Mouse (Mus musculus): ENCODE measurements at regions not wholly inside any gene's neighbourhood (a gene's known extent, or its start where the extent isn't known, plus 50 kb on each side); places are given as distances from the start of the nearest gene placed in this dataset.
"Not testable (repeated sequence)": the region's sequence is repeated elsewhere in the genome, so short reads cannot be mapped to it uniquely, and the experiment has no call there.

DNA sequence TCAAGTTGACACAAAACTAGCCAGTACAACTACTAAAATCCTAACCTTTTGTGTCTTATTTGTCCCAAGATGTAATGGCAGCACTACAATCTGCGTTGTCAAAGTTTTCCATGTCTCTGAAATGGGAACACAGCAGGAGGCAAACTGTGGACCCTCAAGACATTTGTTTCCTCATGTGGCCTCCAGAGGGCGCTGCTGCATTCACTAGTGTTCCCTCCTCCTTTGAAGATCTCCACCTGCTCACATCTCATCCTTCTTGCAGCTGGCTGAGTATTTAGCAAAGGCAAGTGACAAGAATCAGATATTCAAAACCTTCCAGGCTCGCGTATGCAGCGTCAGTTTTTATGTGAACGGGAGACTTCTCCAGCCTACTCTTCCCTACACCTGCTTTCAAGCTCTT is 663.3 kb downstream of the Dad1 start:
- not testable (repeated sequence) for DNase-seq (ENCODE audit: low read depth)

DNA sequence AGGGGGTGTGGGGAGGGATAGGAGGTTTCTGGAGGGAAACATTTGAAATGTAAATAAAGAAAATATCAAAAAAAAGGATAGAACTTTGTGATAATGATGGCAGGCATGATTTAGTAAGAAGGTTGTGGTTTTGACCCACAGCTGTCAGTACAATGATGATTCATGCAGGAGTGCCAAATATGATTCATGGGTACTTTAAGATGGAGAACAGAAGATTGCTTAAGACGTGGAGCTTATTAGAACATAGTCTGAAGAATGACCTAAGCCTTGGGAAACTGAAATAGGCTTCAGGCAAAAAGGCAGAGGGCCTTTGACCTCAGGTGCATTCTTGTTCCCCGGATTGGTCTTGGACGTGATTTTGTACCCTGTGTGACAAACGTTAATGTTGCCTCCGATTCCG is 671.4 kb downstream of the Dad1 start:
- DNase-seq (ENCODE audit: low read depth) = not testable (repeated sequence)

DNA sequence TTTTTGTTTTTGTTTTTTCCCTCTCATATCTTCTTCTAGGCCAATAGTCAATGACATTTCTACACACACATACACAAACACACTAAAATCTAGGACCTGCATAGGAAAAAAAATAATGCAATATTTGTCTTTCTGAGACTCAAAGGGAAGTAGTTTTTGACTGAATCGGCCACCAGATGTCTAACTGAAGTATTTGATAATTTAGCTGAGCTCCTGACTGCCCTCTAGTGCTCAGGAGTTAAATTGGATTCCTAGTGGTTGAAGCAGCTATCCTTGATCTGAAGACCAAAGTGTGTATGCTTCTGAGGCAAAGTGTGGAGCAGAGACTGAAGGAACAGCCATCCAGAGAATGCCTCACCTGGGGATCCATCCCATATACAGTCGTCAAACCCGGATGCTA is 672.2 kb downstream of the Dad1 start:
- not testable (repeated sequence) for DNase-seq (ENCODE audit: low read depth)

DNA sequence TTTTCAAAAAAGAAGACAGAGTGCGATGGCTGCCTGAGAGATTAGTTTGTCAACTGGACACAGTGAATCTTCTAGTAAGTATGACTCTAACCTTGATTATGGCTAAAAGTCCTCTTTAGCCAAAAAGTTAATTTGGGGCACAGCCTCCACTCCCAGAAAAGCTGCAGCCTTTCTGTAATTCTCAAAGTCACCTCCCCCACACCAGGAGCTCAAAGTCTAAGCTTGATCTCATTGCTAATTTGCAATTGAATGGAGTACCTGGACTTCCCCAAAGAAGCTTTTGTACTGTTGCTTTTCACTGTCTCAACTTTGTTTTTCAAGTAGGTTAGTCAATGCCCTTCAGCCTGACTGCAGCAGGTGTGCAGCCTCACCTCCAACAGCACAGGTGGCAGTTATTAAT is 677.0 kb downstream of the Dad1 start:
- DNase-seq (ENCODE audit: low read depth) = not testable (repeated sequence)

DNA sequence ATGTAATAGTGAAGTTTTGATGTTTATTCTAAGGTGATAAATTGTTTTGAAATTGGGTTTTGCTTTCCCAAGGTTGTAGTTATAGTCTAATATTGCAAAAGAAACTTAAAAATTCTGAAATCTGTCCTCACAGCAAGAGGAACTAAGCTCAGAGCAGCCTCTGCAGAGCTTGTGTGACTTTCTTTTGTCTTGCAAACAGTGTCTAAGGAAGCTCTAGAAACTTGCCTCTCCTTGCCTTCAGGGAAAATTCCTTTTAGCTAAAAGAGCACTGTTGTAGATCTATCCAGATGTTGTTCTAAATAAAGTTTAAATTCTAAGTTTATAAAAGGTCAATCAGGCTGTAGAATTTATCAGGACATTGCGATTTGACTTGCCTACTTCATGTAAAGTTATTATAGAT is 681.2 kb downstream of the Dad1 start:
- DNase-seq (ENCODE audit: low read depth) = not testable (repeated sequence)

DNA sequence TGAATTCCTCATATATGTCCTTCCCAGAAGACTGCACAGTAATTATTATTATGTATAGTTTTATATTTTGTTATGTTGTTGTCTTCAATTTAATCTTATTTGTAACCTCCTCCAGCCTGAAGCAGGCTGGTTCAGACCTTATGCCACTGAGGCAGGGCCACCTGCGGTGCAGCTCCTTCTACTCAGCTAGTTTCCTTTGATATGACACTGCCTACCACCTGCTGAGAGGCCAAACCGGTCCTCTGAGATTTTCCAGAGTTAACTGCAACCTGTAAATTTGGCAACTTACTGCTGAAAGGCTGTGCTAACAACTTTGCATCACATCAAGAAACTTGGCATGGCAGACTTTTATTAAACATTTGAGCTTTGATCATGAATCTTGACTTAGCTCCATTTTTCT is 691.3 kb downstream of the Dad1 start:
- DNase-seq (ENCODE audit: low read depth) = no peak

DNA sequence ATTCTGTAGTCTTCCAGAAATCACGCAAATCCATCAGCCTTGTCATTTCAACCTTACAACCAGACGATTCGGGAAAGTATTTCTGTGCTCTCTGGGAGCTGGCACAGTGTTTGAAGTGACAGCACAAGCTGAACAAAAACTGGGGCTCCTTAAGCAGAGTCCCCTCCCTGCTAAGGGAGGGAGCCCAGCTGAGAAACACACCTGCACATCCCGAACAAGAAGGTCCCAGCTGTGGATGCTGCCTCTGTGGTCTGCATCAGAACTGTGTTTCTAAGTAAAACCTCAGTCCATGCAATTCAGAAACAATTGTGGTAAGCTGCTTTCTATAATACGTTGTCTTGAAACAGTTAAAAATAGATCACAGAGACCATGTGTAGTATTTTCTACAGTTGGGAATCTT is 693.8 kb downstream of the Dad1 start:
- DNase-seq (ENCODE audit: low read depth) = not testable (repeated sequence)

DNA sequence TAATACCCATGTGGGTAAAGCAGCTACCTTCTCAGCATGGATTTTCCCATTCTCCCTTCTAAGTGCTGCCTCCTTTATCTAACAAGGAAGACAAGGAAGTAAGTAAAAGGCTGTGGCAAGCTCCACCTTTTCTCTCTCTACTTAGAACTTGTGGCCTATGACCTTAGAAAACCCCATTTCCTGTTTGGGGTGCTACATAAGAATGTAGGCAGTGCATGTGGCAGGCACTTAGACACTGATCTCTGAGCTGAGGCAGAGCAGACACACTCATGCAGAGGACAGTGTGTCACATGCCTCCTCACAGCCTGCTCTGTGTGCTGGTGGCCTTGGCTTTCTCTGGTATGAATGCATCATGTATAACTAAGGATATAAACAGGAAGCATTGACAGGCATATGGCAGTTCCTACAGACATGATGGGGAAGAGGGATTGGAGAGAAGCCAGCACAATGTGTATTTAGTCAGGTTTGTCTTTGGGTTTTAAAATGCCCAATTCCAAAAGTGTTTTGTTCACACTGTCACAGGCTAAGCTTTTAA is 694.5 kb downstream of the Dad1 start:
- not testable (repeated sequence) for DNase-seq (ENCODE audit: low read depth)

DNA sequence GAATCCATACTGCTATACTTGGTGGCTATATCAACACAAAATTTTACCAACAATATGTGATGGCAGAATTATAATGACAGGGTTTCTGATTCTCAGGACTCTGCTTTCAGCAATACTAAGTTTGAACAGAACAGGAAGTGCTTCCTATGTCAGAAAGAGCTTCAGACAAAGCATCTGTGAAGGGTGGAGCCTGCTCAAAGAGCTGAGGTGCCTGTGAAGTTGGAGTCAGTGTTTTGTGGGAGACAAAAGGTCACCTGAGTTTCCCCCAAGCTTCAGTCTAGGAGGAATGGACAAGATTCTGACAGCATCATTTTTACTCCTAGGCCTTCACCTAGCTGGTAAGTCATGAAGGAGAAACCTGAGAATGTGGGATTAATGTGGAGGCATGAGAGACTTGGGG is 700.1 kb downstream of the Dad1 start:
- no peak for DNase-seq (ENCODE audit: low read depth)

DNA sequence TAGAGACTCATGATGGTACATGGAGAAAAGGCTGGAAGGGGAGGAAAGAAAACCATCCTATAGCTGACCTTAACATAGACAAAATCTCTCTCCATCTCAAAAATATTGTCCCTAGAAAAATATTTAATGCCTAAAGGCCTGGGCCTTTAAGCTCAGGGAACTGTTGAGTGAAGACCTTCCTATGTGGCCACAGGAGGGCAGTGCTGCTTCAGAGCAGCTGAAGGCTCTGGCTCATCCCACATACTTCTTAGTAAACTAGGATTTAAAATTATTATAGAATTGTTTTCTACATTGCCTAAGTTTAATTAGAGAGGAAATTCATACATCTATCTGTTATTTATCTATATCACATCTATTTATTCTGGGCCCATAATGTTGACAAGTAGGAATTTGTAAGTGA is 706.5 kb downstream of the Dad1 start:
- DNase-seq (ENCODE audit: low read depth) = peak; percentile 6

DNA sequence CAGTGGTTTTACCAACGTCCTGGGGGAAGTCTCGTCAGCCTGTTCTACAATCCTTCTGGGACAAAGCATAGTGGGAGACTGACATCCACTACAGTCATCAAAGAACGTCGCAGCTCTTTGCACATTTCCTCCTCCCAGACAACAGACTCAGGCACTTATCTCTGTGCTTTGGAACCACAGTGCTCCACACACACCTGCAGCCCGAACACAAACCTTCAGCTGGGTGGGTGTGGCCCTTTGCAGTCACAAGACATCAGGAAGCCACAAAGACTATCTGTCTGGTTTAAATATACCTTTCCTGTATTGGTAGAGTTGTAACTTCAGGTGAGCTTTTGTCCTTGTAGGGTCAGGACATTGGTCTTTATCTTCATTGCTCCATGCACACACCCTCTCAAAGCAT is 708.6 kb downstream of the Dad1 start:
- no peak for DNase-seq (ENCODE audit: low read depth)

DNA sequence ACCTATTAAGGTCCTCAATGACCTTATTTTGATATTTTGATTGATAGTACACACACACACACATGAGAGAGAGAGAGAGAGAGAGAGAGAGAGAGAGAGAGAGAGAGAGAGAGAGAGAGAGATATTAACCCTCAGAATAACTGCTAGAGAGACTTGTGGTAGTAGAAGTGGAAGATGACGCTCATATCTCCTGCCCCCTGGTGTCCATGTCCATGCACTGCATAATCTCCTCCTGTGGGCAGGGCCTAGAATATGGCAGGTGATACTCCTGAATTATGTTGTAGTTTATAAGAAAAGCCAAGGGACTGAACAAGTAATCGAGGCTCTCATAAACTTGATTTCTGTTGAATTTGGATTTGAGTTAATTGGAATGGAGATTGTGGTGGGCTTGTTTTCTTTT is 712.3 kb downstream of the Dad1 start:
- DNase-seq (ENCODE audit: low read depth) = peak; percentile 16

DNA sequence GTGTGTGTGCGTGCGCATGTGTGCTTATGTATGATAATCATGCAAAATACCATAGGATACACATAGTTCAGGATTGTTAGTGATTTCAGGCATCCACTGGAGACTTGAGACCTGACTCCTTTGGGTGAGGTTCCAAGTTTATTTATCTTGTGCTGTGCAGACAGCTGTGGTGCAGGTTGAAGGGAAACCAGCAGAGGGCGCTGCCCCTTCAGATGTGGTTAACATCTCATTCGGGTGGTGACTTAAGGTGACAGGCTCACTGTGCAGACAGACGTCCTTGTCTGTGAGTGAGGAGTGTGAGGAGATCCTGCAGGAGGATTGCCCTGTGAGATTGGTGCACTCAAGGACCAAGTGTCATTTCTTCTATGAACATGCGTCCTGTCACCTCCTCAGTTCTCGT is 716.0 kb downstream of the Dad1 start:
- not testable (repeated sequence) for DNase-seq (ENCODE audit: low read depth)

DNA sequence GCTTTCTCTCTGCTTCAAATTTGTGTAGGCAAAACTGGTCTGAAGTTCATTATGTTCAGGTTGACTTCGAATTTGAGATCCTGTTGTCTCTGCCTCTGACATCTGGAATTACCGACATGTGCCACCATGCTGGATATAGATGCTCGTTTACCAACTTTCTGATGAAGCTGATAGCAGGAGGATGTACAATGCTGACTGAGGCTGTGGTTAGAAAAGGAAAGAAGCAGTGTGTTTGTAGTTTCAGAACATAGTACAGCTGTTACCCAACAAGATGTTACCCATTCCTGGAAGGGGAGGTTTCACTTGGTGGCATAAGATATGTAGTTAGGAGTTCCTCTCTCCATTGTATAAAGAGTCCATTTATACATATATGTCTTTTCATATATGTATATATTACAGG is 730.5 kb downstream of the Dad1 start:
- not testable (repeated sequence) for DNase-seq (ENCODE audit: low read depth)

DNA sequence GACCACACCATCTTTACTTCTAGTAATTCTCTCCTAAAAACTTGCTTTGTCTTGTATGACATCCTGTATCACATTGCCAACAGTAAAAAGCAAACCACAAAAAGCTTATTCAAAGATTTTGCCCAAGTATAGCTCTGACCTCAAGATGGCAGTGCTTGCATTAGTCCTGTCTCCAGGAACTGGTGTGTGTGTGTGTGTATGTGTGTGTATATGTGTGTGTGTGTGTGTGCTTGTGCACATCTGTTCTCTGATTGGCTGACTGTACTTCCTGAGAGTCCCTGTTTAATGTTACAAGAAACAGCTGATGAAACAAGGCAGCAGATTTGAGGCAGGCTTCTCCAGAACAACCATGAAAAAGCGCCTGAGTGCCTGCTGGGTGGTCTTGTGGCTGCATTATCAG is 735.0 kb downstream of the Dad1 start:
- not testable (repeated sequence) for DNase-seq (ENCODE audit: low read depth)

DNA sequence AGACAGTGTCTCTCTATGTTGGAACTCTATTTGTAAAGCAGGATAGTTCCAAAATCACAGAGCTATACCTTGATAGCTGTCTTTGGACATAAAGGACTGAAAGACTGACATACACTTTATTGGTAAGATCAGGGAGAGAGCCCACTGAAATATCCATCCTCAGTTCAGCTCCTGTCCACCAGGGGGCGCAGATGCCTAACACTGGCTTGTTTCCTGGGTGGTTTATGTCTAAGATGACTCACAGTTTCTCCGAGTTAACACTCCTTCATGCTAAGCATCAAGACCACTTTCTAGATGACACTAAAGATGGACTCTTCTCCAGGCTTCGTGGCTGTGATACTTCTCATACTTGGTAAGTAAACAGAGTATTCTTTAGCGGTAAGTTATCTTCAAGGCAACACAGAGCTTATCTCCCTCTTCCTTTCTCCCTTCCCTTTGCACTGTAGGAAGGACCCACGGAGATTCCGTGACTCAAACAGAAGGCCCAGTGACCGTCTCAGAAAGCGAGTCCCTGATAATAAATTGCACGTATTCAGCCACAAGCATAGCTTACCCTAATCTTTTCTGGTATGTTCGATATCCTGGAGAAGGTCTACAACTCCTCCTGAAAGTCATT is 737.2 kb downstream of the Dad1 start:
- not testable (repeated sequence) for DNase-seq (ENCODE audit: low read depth)

DNA sequence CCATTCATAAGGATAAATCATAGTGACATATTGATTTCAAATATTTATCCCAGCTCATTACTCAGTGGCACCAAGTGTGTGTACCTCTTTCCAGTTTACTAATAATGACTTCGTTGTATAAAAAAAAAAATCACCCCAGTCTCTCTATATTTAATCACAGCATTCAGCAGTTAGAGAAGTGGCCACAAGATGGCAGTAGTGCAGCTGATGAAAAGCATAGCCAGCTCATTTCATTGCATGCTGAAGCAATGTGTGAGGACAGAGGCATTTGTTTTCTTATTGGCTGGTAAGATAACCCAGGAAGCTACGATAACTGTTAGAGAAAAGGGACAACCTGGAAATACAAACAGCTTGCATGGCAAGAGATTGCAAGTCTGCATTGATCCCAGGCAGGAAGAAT is 748.5 kb downstream of the Dad1 start:
- not testable (repeated sequence) for DNase-seq (ENCODE audit: low read depth)

DNA sequence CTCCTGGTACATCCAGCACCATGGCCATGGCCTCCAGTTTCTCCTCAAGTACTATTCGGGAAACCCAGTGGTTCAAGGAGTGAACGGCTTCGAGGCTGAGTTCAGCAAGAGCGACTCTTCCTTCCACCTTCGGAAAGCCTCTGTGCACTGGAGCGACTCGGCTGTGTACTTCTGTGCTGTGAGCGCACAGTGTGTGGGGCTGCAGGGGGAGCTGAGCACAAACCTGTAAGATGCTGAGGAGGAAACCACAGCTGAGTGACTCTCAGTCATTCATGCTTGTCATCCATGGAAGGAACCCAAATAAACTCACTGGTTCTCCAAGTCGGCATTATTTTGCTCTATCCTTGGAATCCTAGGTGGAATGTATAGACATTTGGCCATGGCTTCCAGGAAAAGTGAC is 765.5 kb downstream of the Dad1 start:
- DNase-seq (ENCODE audit: low read depth) = not testable (repeated sequence)

DNA sequence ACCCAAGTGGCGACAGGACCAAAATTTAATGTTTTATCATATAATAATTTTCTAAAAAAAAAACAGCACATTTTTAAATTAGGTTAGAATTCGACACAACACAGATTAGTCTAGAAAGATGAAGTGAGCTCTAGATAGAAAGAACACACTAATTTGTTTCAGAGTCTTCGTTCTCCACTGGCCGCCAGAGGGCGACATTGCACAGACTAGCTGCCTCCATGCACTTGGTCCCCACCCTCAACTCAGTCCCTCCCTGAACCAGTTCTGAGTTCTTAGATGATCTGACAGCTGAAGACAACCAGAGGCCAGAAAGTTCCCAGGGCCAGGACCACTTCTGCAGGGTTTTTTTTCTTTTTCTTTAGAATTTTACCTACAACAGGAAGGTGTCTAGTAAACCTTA is 766.3 kb downstream of the Dad1 start:
- DNase-seq (ENCODE audit: low read depth) = not testable (repeated sequence)

DNA sequence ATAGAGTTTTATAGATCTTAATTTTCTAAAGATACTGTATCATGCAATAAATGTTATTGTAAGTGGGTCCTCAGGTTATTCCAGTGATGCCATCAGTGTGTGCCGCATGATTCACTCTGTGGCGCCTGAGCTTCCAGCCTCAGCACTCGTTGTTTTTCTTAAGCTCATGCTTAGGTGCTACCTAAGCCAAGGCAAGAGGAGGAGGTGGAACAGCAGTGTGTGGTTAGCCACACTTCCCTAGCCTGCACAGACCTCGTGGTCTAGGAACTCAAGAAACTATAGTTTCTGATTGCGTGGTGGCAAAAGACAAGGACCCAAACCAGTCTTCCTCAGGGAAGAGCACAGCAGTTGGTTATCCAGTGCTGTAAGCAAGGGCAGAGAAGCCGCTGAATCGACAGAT is 779.7 kb downstream of the Dad1 start:
- DNase-seq (ENCODE audit: low read depth) = not testable (repeated sequence)

DNA sequence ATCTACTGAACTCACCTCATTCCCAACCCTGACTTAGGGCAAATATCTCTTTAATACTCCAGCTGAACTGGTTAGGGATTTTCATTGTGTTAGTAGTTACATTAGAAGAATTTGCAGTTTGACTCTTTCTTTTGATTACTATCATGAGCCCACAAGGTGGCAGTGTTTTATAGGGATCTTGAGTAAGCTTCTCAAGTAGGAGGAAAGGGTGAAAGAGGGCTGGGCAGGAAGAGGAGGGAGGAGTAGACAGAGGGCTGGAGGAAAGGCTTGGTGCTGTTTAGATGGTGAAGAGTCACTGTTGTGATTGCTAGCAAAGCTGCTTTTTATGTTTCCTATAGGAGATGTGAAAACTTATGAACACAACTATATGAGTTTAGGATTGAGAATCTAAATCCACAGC is 793.1 kb downstream of the Dad1 start:
- DNase-seq (ENCODE audit: low read depth) = not testable (repeated sequence)

DNA sequence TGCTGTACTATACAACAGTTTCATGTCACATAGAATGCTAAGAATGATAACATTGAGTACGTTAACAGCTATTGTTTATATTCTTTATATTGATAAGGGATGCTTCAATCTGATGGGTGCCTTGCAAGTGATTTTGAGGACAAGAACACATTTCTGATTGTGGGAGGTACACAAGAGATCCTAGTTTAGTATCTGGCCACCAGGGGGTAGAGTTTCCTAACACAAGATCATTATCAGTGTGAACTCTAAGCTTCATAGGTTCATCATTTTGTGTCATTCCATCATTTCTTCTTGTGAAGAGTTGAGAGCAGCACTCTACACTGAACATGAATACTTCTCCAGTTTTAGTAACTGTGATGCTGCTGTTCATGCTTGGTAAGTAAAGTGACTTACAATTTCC is 799.9 kb downstream of the Dad1 start:
- no peak for DNase-seq (ENCODE audit: low read depth)

DNA sequence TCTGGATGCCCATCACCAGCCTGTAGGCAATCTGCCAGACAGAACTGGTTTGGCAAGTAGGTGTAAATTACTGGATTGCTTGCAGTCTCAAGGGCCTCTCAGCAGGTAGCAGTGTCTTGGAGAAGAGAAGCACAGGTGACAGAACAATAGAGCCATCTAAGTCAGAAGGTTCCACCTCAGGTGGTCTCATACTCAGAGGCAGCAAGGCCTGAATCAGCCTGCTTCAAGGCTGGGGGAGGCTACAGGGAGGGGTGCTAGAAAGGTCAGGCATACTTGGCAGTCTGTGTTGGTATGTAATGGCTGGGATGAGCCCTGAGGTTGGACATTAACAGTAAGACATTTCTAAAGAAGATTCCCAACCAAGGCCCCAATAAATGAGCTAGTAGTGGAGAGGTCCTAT is 814.3 kb downstream of the Dad1 start:
- not testable (repeated sequence) for DNase-seq (ENCODE audit: low read depth)

DNA sequence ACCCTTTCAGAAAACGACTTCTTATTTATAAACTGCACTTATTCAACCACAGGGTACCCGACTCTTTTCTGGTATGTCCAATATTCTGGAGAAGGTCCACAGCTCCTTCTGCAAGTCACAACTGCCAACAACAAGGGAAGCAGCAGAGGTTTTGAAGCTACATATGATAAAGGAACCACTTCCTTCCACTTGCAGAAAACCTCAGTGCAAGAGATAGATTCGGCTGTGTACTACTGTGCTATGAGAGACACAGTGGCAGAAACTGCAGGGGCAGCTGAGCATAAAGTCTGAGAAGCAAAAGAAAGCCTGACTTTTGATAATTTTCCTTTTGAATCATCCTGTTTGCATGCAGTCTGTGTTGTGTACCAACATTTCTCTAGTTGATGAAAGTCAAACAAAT is 823.8 kb downstream of the Dad1 start:
- not testable (repeated sequence) for DNase-seq (ENCODE audit: low read depth)
